Mouse (Mus musculus) kidney, postnatal 0 days (tissue): ENCODE measurements at regions not wholly inside any gene's neighbourhood (a gene's known extent, or its start where the extent isn't known, plus 50 kb on each side); places are given as distances from the start of the nearest gene placed in this dataset.

Source experiments
- ATAC-seq: fragments of 200-750 bp; cut with Nextera tagmentation; replicated peaks from 2 replicates; pipeline ENCODE4 v1.8.0; 2017; ENCODE audit warnings: low read depth, moderate number of reproducible peaks, moderate TSS enrichment, moderate library complexity; ENCODE audit not compliant: low FRiP score
- DNase-seq: peaks from one replicate; pipeline ENCODE4 v3.0.0-alpha.2; 2016; ENCODE audit warnings: low spot score
- H3K27ac ChIP-seq: fragments of 300-500 bp; sonication (generic); 2 replicates; pipeline ENCODE4 v1.5.1; 2014; ENCODE audit warnings: mild to moderate bottlenecking
- H3K27me3 ChIP-seq: fragments of 300-500 bp; sonication (generic); 2 replicates; pipeline ENCODE4 v1.6.1; 2014; ENCODE audit warnings: low read length, mixed read lengths; ENCODE audit not compliant: insufficient read depth
- H3K36me3 ChIP-seq: fragments of 300-500 bp; sonication (generic); 2 replicates; pipeline ENCODE4 v1.6.1; 2014; ENCODE audit warnings: low read length, mixed read lengths; ENCODE audit not compliant: insufficient read depth
- H3K4me1 ChIP-seq: fragments of 300-500 bp; sonication (generic); replicated peaks from 2 replicates; pipeline ENCODE4 v1.6.1; 2014; ENCODE audit warnings: antibody characterized with exemption, low read length, mixed read lengths; ENCODE audit not compliant: insufficient read depth
- H3K4me2 ChIP-seq: fragments of 300-500 bp; sonication (generic); 2 replicates; pipeline ENCODE4 v1.6.1; 2014; ENCODE audit warnings: mild to moderate bottlenecking, low read length, moderate library complexity, mixed read lengths
- H3K4me3 ChIP-seq: fragments of 300-500 bp; sonication (generic); replicated peaks from 2 replicates; pipeline ENCODE4 v1.5.1; 2014; ENCODE audit warnings: low read depth, low read length
- H3K9ac ChIP-seq: fragments of 300-500 bp; sonication (generic); 2 replicates; pipeline ENCODE4 v1.6.1; 2014; ENCODE audit warnings: low read depth, low read length
- H3K9me3 ChIP-seq: fragments of 300-500 bp; sonication (generic); replicated peaks from 2 replicates; pipeline ENCODE4 v1.6.1; 2016; ENCODE audit warnings: low read length, inconsistent platforms, mixed read lengths
- CTCF ChIP-seq: IDR thresholded peaks from 2 replicates; pipeline ENCODE4 v1.5.1; 2016; ENCODE audit warnings: antibody characterized with exemption, low read depth, mild to moderate bottlenecking, moderate library complexity
- WGBS: fragments of 180-500 bp; shearing (Covaris S2); extraction: QIAGEN DNeasy Blood & Tissue Kit; methylation state at CpG from one replicate; pipeline ENCODE4 v1.1.7; 2014; 5-methylcytosine and 5-hydroxymethylcytosine counted together

DNA sequence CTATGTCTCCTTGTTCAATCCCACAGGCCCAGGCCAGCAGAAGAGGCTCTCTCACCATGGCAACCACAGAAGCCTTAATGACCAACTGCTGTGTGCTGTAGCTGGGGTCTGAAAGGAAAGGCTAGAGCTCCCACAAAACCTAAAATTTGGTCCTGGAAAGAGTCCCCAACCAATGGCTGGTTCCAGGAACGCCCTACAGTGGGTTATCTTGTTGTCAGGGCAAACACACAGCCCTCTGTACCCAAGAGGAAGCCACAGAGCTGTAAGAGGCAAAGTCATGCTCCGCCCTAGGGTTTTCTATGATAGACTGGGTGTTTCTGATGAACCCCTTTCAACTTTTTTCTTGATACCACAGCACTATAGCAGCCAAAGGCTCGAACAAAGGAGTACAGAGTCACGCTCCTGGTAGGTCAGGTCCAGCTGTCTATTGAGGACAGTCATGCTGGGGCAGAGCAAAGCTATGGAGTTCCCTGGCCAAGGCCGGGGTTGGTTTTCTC, 392.0 kb downstream of the Sox9 start:
- Histone ChIP-seq H3K36me3 (no peaks in the 10 kb centered on the region), H3K4me2 (no peak overlapping the region), H3K27me3 (no peaks in the 10 kb centered on the region), H3K9ac (no peak overlapping the region), H3K4me3 (no peak overlapping the region), H3K9me3 (no peaks in the 10 kb centered on the region), H3K4me1 (no peaks in the 10 kb centered on the region; the same call in 1 of the 2 replicates), H3K27ac (no peak overlapping the region)
- DNase-seq (no peak), ATAC-seq (no peak)
- no peak for TF ChIP-seq CTCF
- 75% methylated on average over 5 of the region's 5 CpGs for WGBS

DNA sequence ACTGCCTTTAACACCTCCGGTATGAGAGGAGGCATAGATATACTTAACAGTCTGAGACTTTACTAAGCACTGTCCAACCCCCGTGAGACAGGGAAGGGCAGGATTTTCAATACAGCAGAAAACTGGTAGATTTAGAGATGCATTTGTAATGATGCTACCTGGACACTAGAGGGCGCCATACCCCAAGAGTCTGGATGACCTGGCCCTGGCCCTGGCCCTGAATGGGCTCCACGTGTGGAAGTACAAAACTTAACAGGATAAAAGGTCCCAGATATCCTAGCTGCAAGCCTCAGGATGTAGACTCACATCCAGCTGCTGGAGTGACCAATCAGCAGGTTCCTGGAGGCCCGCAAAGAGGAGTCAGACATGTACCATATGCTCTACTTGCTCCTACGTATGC, 393.3 kb downstream of the Sox9 start:
- Histone ChIP-seq H3K27me3 (no peaks in the 10 kb centered on the region), H3K4me1 (no peaks in the 10 kb centered on the region; the same call in 1 of the 2 replicates), H3K36me3 (no peaks in the 10 kb centered on the region), H3K4me2 (no peak overlapping the region), H3K9me3 (no peaks in the 10 kb centered on the region), H3K4me3 (no peak overlapping the region), H3K27ac (no peak overlapping the region), H3K9ac (no peak overlapping the region)
- WGBS: 36% methylated on average over 6 of the region's 6 CpGs
- peak; percentile 79 for TF ChIP-seq CTCF
- no peak for DNase-seq
- no peak for ATAC-seq

DNA sequence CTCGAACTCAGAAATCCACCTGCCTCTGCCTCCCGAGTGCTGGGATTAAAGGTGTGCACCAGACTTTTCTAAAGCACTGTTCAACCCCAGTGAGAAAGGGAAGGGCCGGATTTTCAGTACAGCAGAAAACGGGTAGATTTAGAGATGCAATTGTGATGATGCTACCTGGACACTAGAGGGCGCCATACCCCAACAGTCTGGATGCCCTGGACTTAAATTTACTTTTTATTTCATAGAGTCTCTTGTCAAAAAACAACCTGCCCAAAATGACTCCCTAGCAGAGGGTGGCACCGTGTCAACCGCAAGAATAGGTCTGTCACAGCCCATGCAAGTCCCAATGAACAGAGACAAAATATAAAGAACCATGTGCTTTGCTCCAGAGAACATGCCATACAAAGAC, 394.2 kb downstream of the Sox9 start:
- no peak overlapping the region for H3K9ac ChIP-seq
- 18% methylated on average over 7 of the region's 7 CpGs for WGBS
- no peak overlapping the region for H3K4me2 ChIP-seq
- ATAC-seq (no peak), DNase-seq (peak; percentile 78)
- H3K27ac ChIP-seq: no peak overlapping the region
- H3K4me1 ChIP-seq: no peaks in the 10 kb centered on the region; the same call in 1 of the 2 replicates
- no peaks in the 10 kb centered on the region for H3K27me3 ChIP-seq
- H3K9me3 ChIP-seq: no peaks in the 10 kb centered on the region
- TF ChIP-seq CTCF: peak; percentile 80
- no peaks in the 10 kb centered on the region for H3K36me3 ChIP-seq
- H3K4me3 ChIP-seq: no peak overlapping the region

GRCm38 (mm10) chr11:113178375-113178774, 396.4 kb downstream of the Sox9 start:
- Histone ChIP-seq H3K4me1 (no peaks in the 10 kb centered on the region; the same call in 1 of the 2 replicates), H3K36me3 (no peaks in the 10 kb centered on the region), H3K27ac (no peak overlapping the region), H3K9me3 (no peaks in the 10 kb centered on the region), H3K4me2 (no peak overlapping the region), H3K4me3 (no peak overlapping the region), H3K9ac (no peak overlapping the region), H3K27me3 (no peaks in the 10 kb centered on the region)
- ATAC-seq: no peak
- 67% methylated on average over 7 of the region's 7 CpGs for WGBS
- TF ChIP-seq CTCF: no peak
- no peak for DNase-seq

DNA sequence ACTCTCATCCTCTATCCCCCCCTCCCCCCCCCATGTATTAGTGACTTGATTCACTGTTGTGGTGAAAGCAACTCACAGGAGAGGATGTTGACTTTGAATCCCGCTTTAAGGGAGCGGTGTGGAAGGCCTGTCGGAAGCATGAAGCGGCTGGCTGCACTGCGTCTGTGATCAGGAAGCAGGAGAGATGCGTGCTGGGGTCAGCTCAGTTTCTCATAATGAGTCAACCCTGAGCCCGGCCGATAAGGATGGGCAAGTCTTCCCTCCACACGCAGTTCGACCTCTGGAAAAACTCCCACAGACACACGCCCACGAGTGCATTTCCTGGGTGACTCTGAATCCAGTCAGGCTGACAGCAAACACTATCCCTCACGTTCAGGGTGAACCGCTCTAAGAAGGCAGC, 398.0 kb downstream of the Sox9 start:
- H3K27ac ChIP-seq: no peak overlapping the region
- no peaks in the 10 kb centered on the region; the same call in 1 of the 2 replicates for H3K4me1 ChIP-seq
- H3K27me3 ChIP-seq: no peaks in the 10 kb centered on the region
- no peaks in the 10 kb centered on the region for H3K9me3 ChIP-seq
- no peaks in the 10 kb centered on the region for H3K36me3 ChIP-seq
- no peak overlapping the region for H3K4me2 ChIP-seq
- ATAC-seq (no peak), DNase-seq (no peak)
- H3K9ac ChIP-seq: no peak overlapping the region
- TF ChIP-seq CTCF: no peak
- WGBS: 21% methylated on average over 14 of the region's 14 CpGs
- no peak overlapping the region for H3K4me3 ChIP-seq

- Histone ChIP-seq H3K4me2 (no peak overlapping the region), H3K27ac (no peak overlapping the region), H3K36me3 (no peaks in the 10 kb centered on the region), H3K4me3 (no peak overlapping the region), H3K9me3 (no peaks in the 10 kb centered on the region), H3K27me3 (no peaks in the 10 kb centered on the region), H3K9ac (no peak overlapping the region), H3K4me1 (no peaks in the 10 kb centered on the region; the same call in 1 of the 2 replicates)
- DNase-seq: no peak
- 70% methylated on average over 13 of the region's 13 CpGs for WGBS
- 0 out of 2 replicates have a peak, but pooled peaks have one; percentile 18 for ATAC-seq
- peak; percentile 49 for TF ChIP-seq CTCF
Observed at GRCm38 (mm10) chr11:113182083-113182861, 400.2 kb downstream of the Sox9 start.
